Mouse (Mus musculus): ENCODE results near the gene Rpp21. TPM values are rescaled to one million over a fixed set of nuclear protein-coding genes. Genes with fewer than 3 reads are reported as not detected.
A peak's percentile ranks its signal among the peaks of the same experiment; 100 is the strongest.

The Rpp21 gene
- polyA plus RNA-seq, 1 experiment from 2014 or later, result 82.2 TPM

- 23% methylated on average over 8 of the region's 8 CpGs for WGBS
- Histone ChIP-seq H3K36me3 (ENCODE audit: control insufficient read depth, insufficient read depth, low read length) (no peaks in the 10 kb centered on the region), H3K27me3 (ENCODE audit: control insufficient read depth, insufficient read depth, low read length) (peaks cover 22% of the 10 kb centered on the region), H3K4me2 (ENCODE audit: low read depth, low read length, severe bottlenecking) (no peak overlapping the region), H3K27ac (ENCODE audit: low read depth, low read length) (no peak overlapping the region), H3K4me1 (replicated peaks; ENCODE audit: control insufficient read depth, insufficient read depth, low read length) (no peaks in the 10 kb centered on the region), H3K4me3 (ENCODE audit: low read depth, low read length) (no peak overlapping the region), H3K9ac (ENCODE audit: low read length) (no peak overlapping the region), H3K9me3 (ENCODE audit: control insufficient read depth, low read length) (no peaks in the 10 kb centered on the region)
- DNase-seq (ENCODE audit: low spot score) (no peak), ATAC-seq (replicated peaks; ENCODE audit: low FRiP score) (no peak)
Measured at GRCm38 (mm10) chr17:36226921-36227320, 30.9 kb downstream of the Rpp21 start.

GRCm38 (mm10) chr17:36225231-36225824 lies 32.5 kb downstream of the Rpp21 start:
- DNase-seq (ENCODE audit: low spot score), result peak; percentile 53
- no peak overlapping the region for H3K4me3 ChIP-seq (ENCODE audit: low read depth, low read length)
- H3K36me3 ChIP-seq (ENCODE audit: control insufficient read depth, insufficient read depth, low read length), result no peaks in the 10 kb centered on the region
- H3K27ac ChIP-seq (ENCODE audit: low read depth, low read length), result no peak overlapping the region
- H3K4me1 ChIP-seq (replicated peaks; ENCODE audit: control insufficient read depth, insufficient read depth, low read length), result no peaks in the 10 kb centered on the region
- no peak overlapping the region; the same call in 1 of the 2 replicates for H3K4me2 ChIP-seq (ENCODE audit: low read depth, low read length, severe bottlenecking)
- 4% methylated on average over 9 of the region's 9 CpGs for WGBS
- H3K9ac ChIP-seq (ENCODE audit: low read length), result no peak overlapping the region
- ATAC-seq (replicated peaks; ENCODE audit: low FRiP score), result no peak
- H3K27me3 ChIP-seq (ENCODE audit: control insufficient read depth, insufficient read depth, low read length), result peaks cover 20% of the 10 kb centered on the region
- no peaks in the 10 kb centered on the region for H3K9me3 ChIP-seq (ENCODE audit: control insufficient read depth, low read length)

- Histone ChIP-seq H3K9me3 (ENCODE audit: control insufficient read depth, low read length) (no peaks in the 10 kb centered on the region), H3K27ac (ENCODE audit: low read depth, low read length) (no peak overlapping the region), H3K36me3 (ENCODE audit: control insufficient read depth, insufficient read depth, low read length) (no peaks in the 10 kb centered on the region), H3K4me1 (replicated peaks; ENCODE audit: control insufficient read depth, insufficient read depth, low read length) (no peaks in the 10 kb centered on the region), H3K4me2 (ENCODE audit: low read depth, low read length, severe bottlenecking) (no peak overlapping the region), H3K4me3 (ENCODE audit: low read depth, low read length) (no peak overlapping the region), H3K27me3 (ENCODE audit: control insufficient read depth, insufficient read depth, low read length) (peaks cover 17% of the 10 kb centered on the region), H3K9ac (ENCODE audit: low read length) (no peak overlapping the region)
- no peak for ATAC-seq (replicated peaks; ENCODE audit: low FRiP score)
- no peak for DNase-seq (ENCODE audit: low spot score)
- WGBS, result 54% methylated on average over 3 of the region's 3 CpGs
Measured at GRCm38 (mm10) chr17:36224451-36224850, 33.4 kb downstream of the Rpp21 start.

GRCm38 (mm10) chr17:36218594-36219155 lies 39.2 kb downstream of the Rpp21 start:
- Histone ChIP-seq H3K9ac (ENCODE audit: low read length) (no peak overlapping the region), H3K27me3 (ENCODE audit: control insufficient read depth, insufficient read depth, low read length) (peaks cover 33% of the 10 kb centered on the region)

GRCm38 (mm10) chr17:36215586-36215985 lies 42.3 kb downstream of the Rpp21 start:
- Histone ChIP-seq H3K4me1 (replicated peaks; ENCODE audit: control insufficient read depth, insufficient read depth, low read length) (no peaks in the 10 kb centered on the region), H3K9ac (ENCODE audit: low read length) (no peak overlapping the region), H3K4me2 (ENCODE audit: low read depth, low read length, severe bottlenecking) (no peak overlapping the region), H3K36me3 (ENCODE audit: control insufficient read depth, insufficient read depth, low read length) (no peaks in the 10 kb centered on the region), H3K9me3 (ENCODE audit: control insufficient read depth, low read length) (no peaks in the 10 kb centered on the region), H3K27ac (ENCODE audit: low read depth, low read length) (no peak overlapping the region), H3K27me3 (ENCODE audit: control insufficient read depth, insufficient read depth, low read length) (peaks cover 39% of the 10 kb centered on the region), H3K4me3 (ENCODE audit: low read depth, low read length) (no peak overlapping the region)
- ATAC-seq (replicated peaks; ENCODE audit: low FRiP score) (no peak), DNase-seq (ENCODE audit: low spot score) (no peak)
- 4% methylated on average over 20 of the region's 20 CpGs for WGBS

More at GRCm38 (mm10) chr17:36218594-36219155, 39.2 kb downstream of the Rpp21 start:
- DNase-seq (ENCODE audit: low spot score) (no peak), ATAC-seq (replicated peaks; ENCODE audit: low FRiP score) (no peak)
- Histone ChIP-seq H3K4me2 (ENCODE audit: low read depth, low read length, severe bottlenecking) (no peak overlapping the region), H3K36me3 (ENCODE audit: control insufficient read depth, insufficient read depth, low read length) (no peaks in the 10 kb centered on the region), H3K27ac (ENCODE audit: low read depth, low read length) (no peak overlapping the region), H3K4me1 (replicated peaks; ENCODE audit: control insufficient read depth, insufficient read depth, low read length) (no peaks in the 10 kb centered on the region), H3K4me3 (ENCODE audit: low read depth, low read length) (no peak overlapping the region), H3K9me3 (ENCODE audit: control insufficient read depth, low read length) (no peaks in the 10 kb centered on the region)
- 50% methylated on average over 5 of the region's 5 CpGs for WGBS

GRCm38 (mm10) chr17:36206846-36207245 lies 51.0 kb downstream of the Rpp21 start:
- no peak overlapping the region for H3K9ac ChIP-seq (ENCODE audit: low read length)
- ATAC-seq (replicated peaks; ENCODE audit: low FRiP score) (no peak), DNase-seq (ENCODE audit: low spot score) (no peak)
- no peaks in the 10 kb centered on the region for H3K9me3 ChIP-seq (ENCODE audit: control insufficient read depth, low read length)
- H3K4me2 ChIP-seq (ENCODE audit: low read depth, low read length, severe bottlenecking), result no peak overlapping the region
- H3K36me3 ChIP-seq (ENCODE audit: control insufficient read depth, insufficient read depth, low read length), result no peaks in the 10 kb centered on the region
- peaks cover 4% of the 10 kb centered on the region; the same call in 1 of the 2 replicates for H3K4me1 ChIP-seq (replicated peaks; ENCODE audit: control insufficient read depth, insufficient read depth, low read length)
- H3K27me3 ChIP-seq (ENCODE audit: control insufficient read depth, insufficient read depth, low read length), result peaks cover 23% of the 10 kb centered on the region
- H3K4me3 ChIP-seq (ENCODE audit: low read depth, low read length), result no peak overlapping the region
- H3K27ac ChIP-seq (ENCODE audit: low read depth, low read length), result no peak overlapping the region

- no peaks in the 10 kb centered on the region for H3K9me3 ChIP-seq (ENCODE audit: control insufficient read depth, low read length)
- peaks cover 23% of the 10 kb centered on the region for H3K27me3 ChIP-seq (ENCODE audit: control insufficient read depth, insufficient read depth, low read length)
- WGBS, result under 1% methylated on average over 41 of the region's 41 CpGs
- peaks cover 4% of the 10 kb centered on the region; the same call in 1 of the 2 replicates for H3K4me1 ChIP-seq (replicated peaks; ENCODE audit: control insufficient read depth, insufficient read depth, low read length)
- peak overlapping the region; percentile 23 for H3K4me3 ChIP-seq (ENCODE audit: low read depth, low read length)
- no peaks in the 10 kb centered on the region for H3K36me3 ChIP-seq (ENCODE audit: control insufficient read depth, insufficient read depth, low read length)
- ATAC-seq (replicated peaks; ENCODE audit: low FRiP score) (no peak), DNase-seq (ENCODE audit: low spot score) (no peak)
- no peak overlapping the region for H3K27ac ChIP-seq (ENCODE audit: low read depth, low read length)
- peak overlapping the region; percentile 45 for H3K4me2 ChIP-seq (ENCODE audit: low read depth, low read length, severe bottlenecking)
- no peak overlapping the region; the same call in 1 of the 2 replicates for H3K9ac ChIP-seq (ENCODE audit: low read length)
Measured at GRCm38 (mm10) chr17:36205862-36206261, 52.0 kb downstream of the Rpp21 start.
